Mouse (Mus musculus) myocyte (in vitro differentiated cells): ENCODE results near the gene Atp2a1. TPM values are rescaled to one million over a fixed set of nuclear protein-coding genes. Genes with fewer than 3 reads are reported as not detected.

Experiments
- H3K27me3 ChIP-seq: one replicate; pipeline ENCODE4 v1.6.1; 2011; ENCODE audit not compliant: control insufficient read depth, insufficient read depth, insufficient read length
- H3K36me3 ChIP-seq: one replicate; pipeline ENCODE4 v1.6.1; 2011; ENCODE audit not compliant: control insufficient read depth, insufficient read depth
- H3K4me2 ChIP-seq: one replicate; pipeline ENCODE4 v1.6.1; 2011; ENCODE audit warnings: low read depth, control low read depth
- H3K4me3 ChIP-seq: one replicate; pipeline ENCODE4 v1.5.1; 2011; ENCODE audit warnings: mild to moderate bottlenecking, control low read depth, moderate library complexity
- H3K79me2 ChIP-seq: one replicate; pipeline ENCODE4 v1.6.1; 2011; ENCODE audit not compliant: control insufficient read depth, insufficient read depth
- H3ac ChIP-seq: one replicate; pipeline ENCODE4 v1.6.1; 2011; ENCODE audit not compliant: control insufficient read depth, insufficient read length
- CEBPB ChIP-seq: IDR thresholded peaks from 2 replicates; pipeline ENCODE4 v1.6.1; 2011; ENCODE audit warnings: mild to moderate bottlenecking, moderate library complexity; ENCODE audit not compliant: poor library complexity, insufficient read depth, severe bottlenecking
- E2F4 ChIP-seq: IDR thresholded peaks from one replicate; pipeline ENCODE4 v1.6.1; 2011; ENCODE audit warnings: mild to moderate bottlenecking, control low read depth, moderate library complexity; ENCODE audit not compliant: insufficient read depth
- MAX ChIP-seq: IDR thresholded peaks from one replicate; pipeline ENCODE4 v1.6.1; 2011; ENCODE audit warnings: low read depth, mild to moderate bottlenecking, control low read depth
- MYOD1 ChIP-seq, 3 experiments: IDR thresholded peaks; one replicate each; pipeline ENCODE4 v1.6.1; 2011; ENCODE audit warnings: control low read depth in 2 of 3, low read depth in 2 of 3, mild to moderate bottlenecking in 2 of 3, moderate library complexity in 1 of 3; ENCODE audit not compliant: insufficient read length in 2 of 3, control insufficient read depth in 1 of 3
- MYOG ChIP-seq, 3 experiments: IDR thresholded peaks; one replicate each; pipeline ENCODE4 v1.6.1; 2011; ENCODE audit warnings: control low read depth in 2 of 3, low read depth in 2 of 3, mild to moderate bottlenecking in 2 of 3; ENCODE audit not compliant: insufficient read length in 2 of 3, control insufficient read depth in 1 of 3, insufficient read depth in 1 of 3
- POLR2A ChIP-seq: IDR thresholded peaks from one replicate; pipeline ENCODE4 v1.6.1; 2011; ENCODE audit warnings: low read depth, mild to moderate bottlenecking, control low read depth, moderate library complexity; ENCODE audit not compliant: insufficient read length
- POLR2AphosphoS2 ChIP-seq: IDR thresholded peaks from one replicate; pipeline ENCODE4 v1.6.1; 2011; ENCODE audit warnings: low read depth, control low read depth; ENCODE audit not compliant: insufficient read length
- REST ChIP-seq: IDR thresholded peaks from one replicate; pipeline ENCODE4 v1.6.1; 2011; ENCODE audit warnings: mild to moderate bottlenecking, control low read depth, moderate library complexity; ENCODE audit not compliant: insufficient read depth, insufficient read length
- SRF ChIP-seq: IDR thresholded peaks from one replicate; pipeline ENCODE4 v1.6.1; 2011; ENCODE audit warnings: low read depth; ENCODE audit not compliant: control insufficient read depth, insufficient read length
- TCF12 ChIP-seq: IDR thresholded peaks from one replicate; pipeline ENCODE4 v1.6.1; 2011; ENCODE audit warnings: mild to moderate bottlenecking, control low read depth; ENCODE audit not compliant: poor library complexity, insufficient read depth, severe bottlenecking
- TCF3 ChIP-seq: IDR thresholded peaks from one replicate; pipeline ENCODE4 v1.6.1; 2011; ENCODE audit warnings: low read depth, control low read depth; ENCODE audit not compliant: insufficient read length
- USF1 ChIP-seq: IDR thresholded peaks from one replicate; pipeline ENCODE4 v1.6.1; 2011; ENCODE audit warnings: low read depth, mild to moderate bottlenecking, control low read depth, moderate library complexity
- polyA plus RNA-seq: library from polyadenylated mRNA; unstranded; fragments of >200 nt; fragmentation: generic; extraction: Trizol; gene quantifications from one replicate; pipeline ENCODE4 v1.2.1, GENCODE M21; 2012; ENCODE audit warnings: missing spikeins

Gene Atp2a1
- polyA plus RNA-seq, 1 experiment, result 1,699 TPM

DNA sequence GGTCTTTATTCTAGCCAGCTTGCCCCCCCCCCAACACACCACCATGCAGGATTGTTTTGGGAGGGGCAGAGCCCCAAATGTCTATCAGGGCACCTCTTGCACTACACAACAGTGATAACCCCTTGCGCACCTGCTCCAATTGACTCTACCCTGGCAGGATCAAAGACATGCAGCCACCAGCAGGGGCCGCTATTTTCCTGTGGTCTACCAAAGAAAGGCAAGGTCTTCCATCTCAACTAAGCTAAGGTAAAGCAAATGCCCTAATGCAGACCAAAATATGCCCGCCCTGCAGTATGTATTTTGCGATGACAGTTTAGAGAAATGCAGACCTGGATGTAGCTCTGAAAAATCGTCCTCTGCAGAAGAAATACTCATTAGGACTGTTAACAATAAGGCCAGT, 63.4 kb downstream of the Atp2a1 start:
- Histone ChIP-seq H3K4me3 (no peak overlapping the region), H3K79me2 (no peaks in the 10 kb centered on the region), H3K27me3 (no peaks in the 10 kb centered on the region), H3K36me3 (no peaks in the 10 kb centered on the region), H3ac (no peak overlapping the region), H3K4me2 (no peak overlapping the region)
- TF ChIP-seq MYOD1 (IDR thresholded peaks at IDR 0.05; ENCODE audit: control insufficient read depth in 1 of 3, insufficient read length in 2 of 3, low read depth in 2 of 3) (no peak), USF1 (no peak), SRF (no peak), E2F4 (no peak), POLR2AphosphoS2 (no peak), REST (no peak), TCF12 (no peak), MYOG (IDR thresholded peaks at IDR 0.05; ENCODE audit: control insufficient read depth in 1 of 3, insufficient read depth in 1 of 3, insufficient read length in 2 of 3, low read depth in 2 of 3) (no peak), MAX (no peak), CEBPB (no peak), POLR2A (no peak), TCF3 (no peak)

DNA sequence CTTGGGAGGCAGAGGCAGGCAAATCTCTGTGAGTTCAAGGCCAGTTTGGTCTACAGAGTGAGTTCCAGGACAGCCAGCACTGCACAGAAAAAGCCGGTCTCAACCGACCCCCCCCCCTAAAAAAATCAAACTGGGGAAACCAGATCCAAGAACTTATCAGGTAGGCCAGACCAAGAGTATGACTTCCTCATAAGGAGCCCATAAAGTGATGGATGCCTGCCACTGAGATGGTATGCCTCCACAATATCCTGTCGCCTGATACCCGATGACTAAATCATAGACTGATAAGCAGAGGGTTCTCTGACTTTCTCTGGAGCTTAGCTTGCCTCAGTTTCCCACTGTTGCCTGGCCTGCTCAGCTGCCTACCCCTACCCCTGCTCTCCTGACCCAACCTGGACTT, 65.1 kb downstream of the Atp2a1 start:
- no peak overlapping the region for H3ac ChIP-seq
- no peak overlapping the region for H3K4me2 ChIP-seq
- H3K4me3 ChIP-seq, result no peak overlapping the region
- no peaks in the 10 kb centered on the region for H3K27me3 ChIP-seq
- no peak for TF ChIP-seq USF1
- no peak for TF ChIP-seq POLR2A
- no peak for TF ChIP-seq MYOG (IDR thresholded peaks at IDR 0.05; ENCODE audit: control insufficient read depth in 1 of 3, insufficient read depth in 1 of 3, insufficient read length in 2 of 3, low read depth in 2 of 3)
- TF ChIP-seq CEBPB, result no peak
- no peak for TF ChIP-seq MAX
- H3K79me2 ChIP-seq, result no peaks in the 10 kb centered on the region
- H3K36me3 ChIP-seq, result no peaks in the 10 kb centered on the region

DNA sequence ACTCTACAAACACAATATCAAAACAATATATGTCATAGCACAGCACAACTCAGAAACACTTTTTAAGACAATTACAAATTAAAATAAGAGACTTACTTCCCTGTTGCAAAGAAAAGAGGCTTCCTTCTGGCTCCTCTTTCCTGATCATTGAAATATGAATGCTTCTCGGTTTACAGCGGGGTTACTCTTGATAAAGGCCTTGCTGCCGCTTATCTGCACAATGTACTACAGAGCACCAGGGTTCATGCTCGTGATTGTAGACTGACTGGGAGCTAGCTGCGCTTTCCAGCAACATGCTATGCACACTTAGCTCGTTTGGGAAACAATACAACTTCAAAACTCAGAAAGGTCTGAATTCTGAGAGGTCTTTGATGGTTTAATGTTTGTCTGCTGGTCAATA, 65.7 kb downstream of the Atp2a1 start:
- Histone ChIP-seq H3K36me3 (no peaks in the 10 kb centered on the region), H3K27me3 (no peaks in the 10 kb centered on the region), H3ac (no peak overlapping the region), H3K4me3 (peak overlapping the region; percentile 45), H3K79me2 (no peaks in the 10 kb centered on the region), H3K4me2 (peak overlapping the region; percentile 83)
- TF ChIP-seq TCF12 (no peak), MYOD1 (IDR thresholded peaks at IDR 0.05; ENCODE audit: control insufficient read depth in 1 of 3, insufficient read length in 2 of 3, low read depth in 2 of 3) (no peak), POLR2AphosphoS2 (no peak), SRF (no peak), E2F4 (no peak), CEBPB (no peak), USF1 (no peak), POLR2A (no peak), REST (no peak), MAX (no peak), MYOG (IDR thresholded peaks at IDR 0.05; ENCODE audit: control insufficient read depth in 1 of 3, insufficient read depth in 1 of 3, insufficient read length in 2 of 3, low read depth in 2 of 3) (no peak)

DNA sequence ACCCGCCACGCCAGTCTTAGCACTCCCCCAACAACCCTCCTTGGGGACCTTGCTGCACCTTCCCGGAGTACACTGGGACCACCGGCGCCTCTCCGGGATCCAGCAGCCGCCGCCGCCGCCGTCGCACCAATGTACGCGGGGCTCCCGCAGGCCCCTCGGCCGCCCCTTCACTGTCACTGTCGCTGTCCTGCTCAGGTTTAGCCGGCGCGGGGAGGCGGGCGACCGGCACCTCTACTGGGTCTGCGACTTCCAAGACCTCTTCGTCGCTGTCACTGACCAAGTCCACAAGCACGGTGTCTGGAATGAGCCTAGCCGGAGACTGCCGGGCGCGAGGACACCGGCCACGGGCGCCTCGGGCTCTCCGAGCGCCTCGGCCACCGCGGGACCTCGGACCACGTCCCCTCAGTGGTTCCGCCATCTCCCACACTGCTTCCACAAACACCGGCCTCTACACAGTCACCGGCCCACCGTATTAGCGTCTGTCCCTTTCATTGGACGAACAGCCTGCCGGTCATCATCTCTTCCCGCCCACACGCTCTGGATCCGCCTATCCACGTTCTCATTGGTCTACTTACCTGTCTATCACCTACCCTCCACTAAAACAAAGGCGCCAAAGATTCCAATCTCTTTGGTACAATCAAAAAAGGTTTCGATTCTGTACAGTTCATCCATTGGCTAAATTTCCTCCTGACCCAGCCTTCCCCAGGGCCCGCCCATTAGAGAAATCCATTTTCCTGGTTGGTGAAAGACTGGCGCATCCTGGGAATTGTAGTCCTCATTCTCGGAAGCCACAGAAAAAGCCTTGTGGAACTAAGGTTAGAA, 66.4 kb downstream of the Atp2a1 start, which contains the start of gene Nfatc2ip:
TSS of gene Nfatc2ip (minus strand) at position 440 of the 822 bp plus-strand sequence.
- H3ac ChIP-seq, result peak within 1 kb of the TSS; percentile 8
- TF ChIP-seq TCF12 (no peak), TCF3 (no peak), MAX (no peak), REST (no peak), MYOG (IDR thresholded peaks at IDR 0.05; ENCODE audit: control insufficient read depth in 1 of 3, insufficient read depth in 1 of 3, insufficient read length in 2 of 3, low read depth in 2 of 3) (no peak), POLR2AphosphoS2 (peak; percentile 89), E2F4 (peak; percentile 85), MYOD1 (IDR thresholded peaks at IDR 0.05; ENCODE audit: control insufficient read depth in 1 of 3, insufficient read length in 2 of 3, low read depth in 2 of 3) (no peak), USF1 (no peak), SRF (peak; percentile 66), CEBPB (no peak), POLR2A (peak; percentile 94)
- no peaks in the 10 kb centered on the region for H3K36me3 ChIP-seq
- peak within 1 kb of the TSS; percentile 88 for H3K4me2 ChIP-seq
- peak within 1 kb of the TSS; percentile 45 for H3K4me3 ChIP-seq
- no peaks in the 10 kb centered on the region for H3K27me3 ChIP-seq
- H3K79me2 ChIP-seq, result no peaks in the 10 kb centered on the region

Other genes starting within 250 kb of the Atp2a1 start
- gene Sbk1, start 190.5 kb downstream of the Atp2a1 start, polyA plus RNA-seq, result 16.1 TPM
- 0.17 TPM for gene Lat, start 93.5 kb downstream of the Atp2a1 start, polyA plus RNA-seq
- 76.5 TPM for gene Spns1, start 85.7 kb downstream of the Atp2a1 start, polyA plus RNA-seq
- 3.5 TPM for gene Nfatc2ip, start 66.4 kb downstream of the Atp2a1 start, polyA plus RNA-seq
- 0.01 TPM for gene Cd19, start 48.2 kb downstream of the Atp2a1 start, polyA plus RNA-seq
- gene Rabep2, start 34.3 kb downstream of the Atp2a1 start, polyA plus RNA-seq, result 36.7 TPM
- gene Sh2b1, start 12.3 kb upstream of the Atp2a1 start, polyA plus RNA-seq, result 58.8 TPM
- 167 TPM for gene Tufm, start 24.3 kb upstream of the Atp2a1 start, polyA plus RNA-seq
- gene Atxn2l, start 40.3 kb upstream of the Atp2a1 start, polyA plus RNA-seq, result 104 TPM
- gene Eif3c, start 103.3 kb upstream of the Atp2a1 start, polyA plus RNA-seq, result 344 TPM
- 4.7 TPM for gene Apobr, start 121.8 kb upstream of the Atp2a1 start, polyA plus RNA-seq
- 3.6 TPM for gene Cln3, start 122.7 kb upstream of the Atp2a1 start, polyA plus RNA-seq
- gene Il27, start 131.8 kb upstream of the Atp2a1 start, polyA plus RNA-seq, result not detected
- 244 TPM for gene Nupr1, start 167.8 kb upstream of the Atp2a1 start, polyA plus RNA-seq
- 35.3 TPM for gene Sgf29, start 186.2 kb upstream of the Atp2a1 start, polyA plus RNA-seq
- not detected for gene Sult1a1, start 213.3 kb upstream of the Atp2a1 start, polyA plus RNA-seq
- 79.7 TPM for gene Bola2, start 232.3 kb upstream of the Atp2a1 start, polyA plus RNA-seq
- 5.8 TPM for gene Slx1b, start 232.7 kb upstream of the Atp2a1 start, polyA plus RNA-seq
- gene Coro1a, start 244.7 kb upstream of the Atp2a1 start, polyA plus RNA-seq, result 0.14 TPM